18 mouse cellular contexts compared by ENCODE assay signal in the genomic region with DNA sequence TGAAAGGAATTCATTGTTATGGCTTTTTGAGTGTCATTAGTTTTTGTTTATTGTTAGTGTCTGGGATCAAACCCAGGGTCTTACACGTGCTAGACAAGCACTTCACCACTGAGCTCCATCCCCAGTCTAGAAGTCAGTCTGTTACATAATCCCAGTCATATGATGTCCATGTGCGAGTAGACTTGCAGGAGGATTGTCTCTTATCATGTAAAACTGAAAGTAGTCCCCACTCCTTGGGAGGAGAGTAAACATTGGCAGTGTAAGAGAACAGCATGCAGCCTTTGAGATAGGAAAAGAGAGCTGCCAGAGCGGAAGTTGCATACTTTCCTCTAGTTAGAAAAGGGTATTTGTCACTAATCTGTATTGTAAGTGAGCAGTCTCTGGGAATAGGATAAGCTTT. TPM values are rescaled to one million over a fixed set of nuclear protein-coding genes. Genes with fewer than 3 reads are reported as not detected.
DNase-seq lines count a peak whose midpoint lies in the region; ATAC-seq and TF ChIP-seq lines count a peak whose summit lies in the region.
"Had no signal": no experiment of that assay in that cellular context is flagged by ENCODE, and none has a peak within 500 bp of the region (broad histone marks: within the 10 kb centered on the region; RNA-seq: fewer than 3 reads in every experiment).

No protein-coding gene starts in this region.

- TF ChIP-seq POLR2A in ES-Bruce4 (IDR thresholded peaks at IDR 0.05; ENCODE audit: insufficient read depth, low read length): no peak

- H3K27me3 ChIP-seq in heart, embryonic 11.5 days (ENCODE audit: control insufficient read depth, insufficient read depth, low read length): no peaks in the 10 kb centered on the region
- H3K27me3 ChIP-seq in ES-Bruce4 (ENCODE audit: control insufficient read depth, insufficient read depth, low read length, poor library complexity, severe bottlenecking): no peaks in the 10 kb centered on the region
- no peaks in the 10 kb centered on the region for H3K27me3 ChIP-seq in hindbrain, embryonic 12.5 days
- H3K27me3 ChIP-seq: liver, embryonic 12.5 days; neural tube, embryonic 13.5 days; Patski had no signal

- DNase-seq in heart, adult 18-20 months: peak; percentile 52 to 71
- DNase-seq in heart, postnatal 10 days: peak; percentile 20 to 21
- DNase-seq in lung, postnatal 25 days (ENCODE audit: low spot score): peak; percentile 85
- DNase-seq in kidney, postnatal 4 days: no peak
- DNase-seq in layer of hippocampus, postnatal 25 days (ENCODE audit: extremely low spot score in 1 of 2, low spot score in 1 of 2): no peak
- DNase-seq: adrenal gland, adult 2 months; cerebellum, adult 8-10 months; gastrocnemius, postnatal 10 days; kidney, adult 11 months; spleen, adult 18-20 months had no signal

- no peak overlapping the region for H3K4me3 ChIP-seq in heart, embryonic 11.5 days (ENCODE audit: low read depth, low read length)
- no peak overlapping the region for H3K4me3 ChIP-seq in ES-Bruce4 (ENCODE audit: low read depth, low read length)
- no peak overlapping the region for H3K4me3 ChIP-seq in hindbrain, embryonic 12.5 days
- H3K4me3 ChIP-seq: liver, embryonic 12.5 days; neural tube, embryonic 13.5 days had no signal

- H3K9ac ChIP-seq in heart, embryonic 11.5 days (ENCODE audit: low read depth, low read length): no peak overlapping the region
- H3K9ac ChIP-seq in ES-Bruce4 (ENCODE audit: low read depth, poor library complexity, severe bottlenecking): no peak overlapping the region
- no peak overlapping the region for H3K9ac ChIP-seq in hindbrain, embryonic 12.5 days
- H3K9ac ChIP-seq: liver, embryonic 12.5 days; neural tube, embryonic 13.5 days had no signal

- 68% methylated on average over 3 of the region's 3 CpGs for WGBS in heart, embryonic 11.5 days (ENCODE audit: insufficient replicate concordance)
- WGBS in hindbrain, embryonic 12.5 days: 81% methylated on average over 3 of the region's 3 CpGs

- no peak overlapping the region for H3K27ac ChIP-seq in heart, embryonic 11.5 days (ENCODE audit: low read depth, low read length)
- 0 out of 2 replicates have a peak overlapping the region, but pooled peaks have one; percentile 28 for H3K27ac ChIP-seq in ES-Bruce4 (ENCODE audit: insufficient read depth, low read length)
- no peak overlapping the region for H3K27ac ChIP-seq in hindbrain, embryonic 12.5 days
- H3K27ac ChIP-seq: liver, embryonic 12.5 days; neural tube, embryonic 13.5 days had no signal

- no peaks in the 10 kb centered on the region for H3K4me1 ChIP-seq in heart, embryonic 11.5 days (ENCODE audit: control insufficient read depth, insufficient read depth, low read length)
- H3K4me1 ChIP-seq in ES-Bruce4 (ENCODE audit: control insufficient read depth, insufficient read depth, low read length): no peaks in the 10 kb centered on the region
- H3K4me1 ChIP-seq in hindbrain, embryonic 12.5 days: no peaks in the 10 kb centered on the region
- H3K4me1 ChIP-seq: liver, embryonic 12.5 days; neural tube, embryonic 13.5 days had no signal

- H3K36me3 ChIP-seq in heart, embryonic 11.5 days (ENCODE audit: control insufficient read depth, insufficient read depth, low read length): peaks cover 13% of the 10 kb centered on the region
- H3K36me3 ChIP-seq in ES-Bruce4 (ENCODE audit: control insufficient read depth, insufficient read depth, low read length, poor library complexity, severe bottlenecking): peaks cover 36% of the 10 kb centered on the region
- H3K36me3 ChIP-seq in hindbrain, embryonic 12.5 days: peaks cover 49% of the 10 kb centered on the region

- H3K4me2 ChIP-seq in heart, embryonic 11.5 days: no peak overlapping the region
- no peak overlapping the region for H3K4me2 ChIP-seq in hindbrain, embryonic 12.5 days (replicated peaks)
- H3K4me2 ChIP-seq: liver, embryonic 12.5 days; neural tube, embryonic 13.5 days had no signal

- TF ChIP-seq CTCF in ES-Bruce4 (IDR thresholded peaks at IDR 0.05; ENCODE audit: low read depth, low read length): no peak

- no peaks in the 10 kb centered on the region for H3K9me3 ChIP-seq in heart, embryonic 11.5 days (replicated peaks; ENCODE audit: control insufficient read depth, low read length)
- no peaks in the 10 kb centered on the region for H3K9me3 ChIP-seq in ES-Bruce4 (replicated peaks; ENCODE audit: control insufficient read depth, insufficient read depth, low read length, poor library complexity, severe bottlenecking)
- H3K9me3 ChIP-seq in hindbrain, embryonic 12.5 days (replicated peaks): no peaks in the 10 kb centered on the region
- H3K9me3 ChIP-seq: liver, embryonic 12.5 days; neural tube, embryonic 13.5 days had no signal

- TF ChIP-seq EP300 in ES-Bruce4 (IDR thresholded peaks at IDR 0.05; ENCODE audit: insufficient read depth, low read depth, low read length): no peak

- ATAC-seq in heart, embryonic 11.5 days (replicated peaks; ENCODE audit: insufficient number of reproducible peaks, low FRiP score, low TSS enrichment): no peak
- no peak for ATAC-seq in hindbrain, embryonic 12.5 days (ENCODE audit: low FRiP score)
- ATAC-seq: forebrain, embryonic 16.5 days; liver, embryonic 12.5 days; midbrain, embryonic 16.5 days; Patski had no signal

- intact Hi-C loops in heart, postnatal 10 days (cut with DNase I): loop anchor here (5.0 kb wide), 1 partner anchor 211 kb away; the partner anchor contains the start of gene Mynn

RNA-seq across cellular contexts. Expression of gene Sec62, which starts 20.2 kb away (rescaled TPM):
- total RNA-seq in heart, adult 18-20 months (2021): 10 to 100 TPM; 39.6 TPM
- polyA plus RNA-seq in heart, embryonic 11.5 days (2014; fragmentation: Nextera tagmentation; extraction: Ambion mirVana): 60.6 and 75.0 TPM in 2 replicates
- polyA plus RNA-seq in ES-Bruce4 (2011; ENCODE audit: insufficient read depth, insufficient read length, low read depth, missing spikeins): 63.5 and 65.0 TPM in 2 replicates
- 10 to 100 TPM; 45.6 to 49.9 TPM for total RNA-seq in heart, postnatal 10 days (2021)
- 93.2 and 101 TPM in 2 replicates for polyA plus RNA-seq in hindbrain, embryonic 12.5 days (2016; fragmentation: Nextera tagmentation; extraction: Ambion mirVana)
- total RNA-seq in layer of hippocampus, postnatal 25 days (2021): 10 to 100 TPM; 96.2 to 98.3 TPM

RNA-seq across cellular contexts. Expression of gene Gpr160, which starts 42.9 kb away (rescaled TPM):
- 1 to 10 TPM; 1.5 to 2.6 TPM for total RNA-seq in heart, adult 18-20 months (2021)
- polyA plus RNA-seq in heart, embryonic 11.5 days (2014; fragmentation: Nextera tagmentation; extraction: Ambion mirVana): 0.62 and 1.2 TPM in 2 replicates
- polyA plus RNA-seq in ES-Bruce4 (2011; ENCODE audit: insufficient read depth, insufficient read length, low read depth, missing spikeins): 9.9 and 10.1 TPM in 2 replicates
- under 1 TPM; 0.50 to 0.81 TPM for total RNA-seq in heart, postnatal 10 days (2021)
- polyA plus RNA-seq in hindbrain, embryonic 12.5 days (2016; fragmentation: Nextera tagmentation; extraction: Ambion mirVana): 1.3 and 2.4 TPM in 2 replicates
- total RNA-seq in layer of hippocampus, postnatal 25 days (2021): 1 to 10 TPM; 1.2 to 1.3 TPM

Comparison
In these comparisons a context has a peak if more than half of its experiments do, and no peak if none do; other contexts are left out.
1. DNase-seq: peak in heart, adult 18-20 months (2 of 2), heart, postnatal 10 days (2 of 2) and lung, postnatal 25 days (single experiment); none in kidney, postnatal 4 days (0 of 2) and layer of hippocampus, postnatal 25 days (0 of 2).